Comparison of ENCODE assay signal across 10 mouse cellular contexts in the genomic region with DNA sequence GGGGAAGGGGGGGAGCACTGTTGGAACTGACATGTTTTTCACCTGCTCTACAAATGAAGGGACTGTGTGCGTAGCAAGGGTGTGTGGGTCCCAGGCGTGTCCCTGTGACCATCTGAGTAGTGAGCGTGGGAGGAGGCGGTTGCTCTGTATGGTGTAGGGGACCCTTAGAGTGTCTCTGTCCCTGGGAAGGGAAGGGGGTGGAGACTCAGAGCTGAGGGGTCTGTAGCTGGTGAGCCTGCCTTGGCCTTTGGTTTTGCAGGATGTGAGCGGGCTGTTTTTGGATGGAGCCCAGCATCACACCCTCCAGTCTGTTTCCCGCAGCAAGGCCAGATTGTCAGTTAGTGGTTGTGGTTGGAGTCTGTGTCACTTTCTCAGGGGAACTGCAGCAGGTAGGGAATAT. TPM values are rescaled to one million over a fixed set of nuclear protein-coding genes. Genes with fewer than 3 reads are reported as not detected.
DNase-seq lines count a peak whose midpoint lies in the region; ATAC-seq and TF ChIP-seq lines count a peak whose summit lies in the region.
"Had no signal": no experiment of that assay in that cellular context is flagged by ENCODE, and none has a peak within 500 bp of the region (broad histone marks: within the 10 kb centered on the region; RNA-seq: fewer than 3 reads in every experiment).

No protein-coding gene starts in this region.

- peaks cover 56% of the 10 kb centered on the region for H3K4me1 ChIP-seq in bone marrow macrophage, adult 2 months (ENCODE audit: control insufficient read depth, insufficient read depth, low read length)
- H3K4me1 ChIP-seq in liver, embryonic 15.5 days (replicated peaks) = peaks cover 94% of the 10 kb centered on the region
- 0 out of 2 replicates have a peak, but pooled peaks cover 3% of the 10 kb centered on the region for H3K4me1 ChIP-seq in cerebellum, adult 2 months (ENCODE audit: control insufficient read depth, insufficient read depth, low read length)

- no peak overlapping the region for H3K9ac ChIP-seq in liver, embryonic 15.5 days

- peak; percentile 45 for DNase-seq in adrenal gland, adult 2 months
- DNase-seq in adrenal gland, postnatal 10 days = no peak
- DNase-seq in heart, postnatal 10 days = peak; percentile 47 to 50
- DNase-seq in neural tube, embryonic 10.5 days (ENCODE audit: extremely low spot score, low spot score) = no peak
- no peak for DNase-seq in cerebellum, adult 2 months
- DNase-seq in urinary bladder, adult 18-20 months (ENCODE audit: low spot score in 2 of 2) = no peak
- DNase-seq: cerebellum, adult 11 months; right cerebral cortex, postnatal 4 days had no signal

- no peaks in the 10 kb centered on the region for H3K9me3 ChIP-seq in liver, embryonic 15.5 days (replicated peaks)

- H3K27me3 ChIP-seq in liver, embryonic 15.5 days = no peaks in the 10 kb centered on the region
- H3K27me3 ChIP-seq in cerebellum, adult 2 months (ENCODE audit: control insufficient read depth, insufficient read depth, low read length) = no peaks in the 10 kb centered on the region

- H3K27ac ChIP-seq in bone marrow macrophage, adult 2 months (ENCODE audit: insufficient read depth, low read depth, low read length) = peak overlapping the region; percentile 89
- H3K27ac ChIP-seq in liver, embryonic 15.5 days (replicated peaks) = peak overlapping the region; percentile 70
- no peak overlapping the region for H3K27ac ChIP-seq in cerebellum, adult 2 months (ENCODE audit: insufficient read depth, low read length)

- 59% methylated on average over 6 of the region's 6 CpGs for WGBS in liver, embryonic 15.5 days (ENCODE audit: insufficient replicate concordance)
- 85% methylated on average over 6 of the region's 6 CpGs for WGBS in cerebellum, adult 2 months

- H3K4me2 ChIP-seq in liver, embryonic 15.5 days = no peak overlapping the region

- no peak for ATAC-seq in liver, embryonic 15.5 days (ENCODE audit: insufficient read depth)

- TF ChIP-seq POLR2A in bone marrow macrophage, adult 2 months (IDR thresholded peaks at IDR 0.05; ENCODE audit: borderline replicate concordance, low read depth, low read length) = no peak
- TF ChIP-seq POLR2A in cerebellum, adult 2 months (IDR thresholded peaks at IDR 0.05; ENCODE audit: borderline replicate concordance, insufficient read depth, low read length) = no peak

- H3K4me3 ChIP-seq in bone marrow macrophage, adult 2 months (ENCODE audit: insufficient read depth, low read length) = no peak overlapping the region
- H3K4me3 ChIP-seq in liver, embryonic 15.5 days (replicated peaks) = no peak overlapping the region
- H3K4me3 ChIP-seq in cerebellum, adult 2 months (replicated peaks; ENCODE audit: insufficient read depth, low read depth, low read length) = no peak overlapping the region

- no peak for TF ChIP-seq CTCF in bone marrow macrophage, adult 2 months (IDR thresholded peaks at IDR 0.05; ENCODE audit: low read depth, low read length)
- TF ChIP-seq CTCF in cerebellum, adult 2 months (IDR thresholded peaks at IDR 0.05; ENCODE audit: borderline replicate concordance, insufficient read depth, low read depth, low read length) = no peak

- no peaks in the 10 kb centered on the region for H3K36me3 ChIP-seq in liver, embryonic 15.5 days (replicated peaks)

- intact Hi-C loops in heart, postnatal 10 days (cut with DNase I) = no loop called here

RNA-seq across cellular contexts. Expression of gene Zfp36l2, which starts 46.1 kb away (rescaled TPM):
- 10 to 100 TPM; 53.6 to 87.6 TPM for total RNA-seq in adrenal gland, adult 2 months (2021)
- 159 and 170 TPM in 2 replicates for polyA plus RNA-seq in adrenal gland, adult 2 months (2012; rRNA removed)
- 100 to 1,000 TPM in 1 of 2 experiments, 10 to 100 TPM in 1; 67.0 to 122 TPM for total RNA-seq in adrenal gland, postnatal 10 days (2021)
- polyA plus RNA-seq in bone marrow macrophage, adult 2 months (2012; ENCODE audit: insufficient read depth, insufficient read length, missing spikeins) = 317 and 318 TPM in 2 replicates
- total RNA-seq in heart, postnatal 10 days (2021) = 10 to 100 TPM; 36.9 to 42.5 TPM
- 6.8 and 7.4 TPM in 2 replicates for polyA plus RNA-seq in liver, embryonic 15.5 days (2015; fragmentation: Nextera tagmentation; extraction: Ambion mirVana)
- polyA plus RNA-seq in cerebellum, adult 2 months (2012; rRNA removed) = 14.2 and 15.9 TPM in 2 replicates

Comparison
In these comparisons a context has a peak if more than half of its experiments do, and no peak if none do; other contexts are left out.
1. DNase-seq: peak in adrenal gland, adult 2 months (single experiment) and heart, postnatal 10 days (2 of 2); none in adrenal gland, postnatal 10 days (single experiment), neural tube, embryonic 10.5 days (single experiment), cerebellum, adult 2 months (0 of 2) and urinary bladder, adult 18-20 months (0 of 2).